ENCODE assay signal across 27 mouse cellular contexts in genomic region chr10:98808644-98809043, GRCm38 (mm10).
DNase-seq lines count a peak whose midpoint lies in the region; ATAC-seq and TF ChIP-seq lines count a peak whose summit lies in the region.
"Had no signal": no experiment of that assay in that cellular context is flagged by ENCODE, and none has a peak within 500 bp of the region (broad histone marks: within the 10 kb centered on the region; RNA-seq: fewer than 3 reads in every experiment).

No protein-coding gene starts in this region.

- no peak overlapping the region for H3K4me3 ChIP-seq in embryonic facial prominence, embryonic 14.5 days (ENCODE audit: low read depth, low read length)
- H3K4me3 ChIP-seq in embryonic facial prominence, embryonic 10.5 days: no peak overlapping the region
- H3K4me3 ChIP-seq in layer of hippocampus, adult 2 months: no peak overlapping the region
- no peak overlapping the region for H3K4me3 ChIP-seq in kidney, embryonic 16.5 days (ENCODE audit: low read length)
- H3K4me3 ChIP-seq in liver, embryonic 12.5 days: no peak overlapping the region
- H3K4me3 ChIP-seq: embryonic facial prominence, embryonic 15.5 days; forebrain, embryonic 13.5 days; heart, embryonic 15.5 days; limb, embryonic 10.5 days; limb, embryonic 15.5 days; liver, embryonic 15.5 days; lung, embryonic 15.5 days; midbrain, embryonic 10.5 days; midbrain, embryonic 15.5 days; neural tube, embryonic 12.5 days had no signal

- DNase-seq in embryonic facial prominence, embryonic 14.5 days (ENCODE audit: low spot score): no peak
- no peak for DNase-seq in embryonic facial prominence, embryonic 10.5 days (ENCODE audit: low spot score)
- no peak for DNase-seq in layer of hippocampus, adult 2 months (ENCODE audit: low spot score in 2 of 2)
- DNase-seq in layer of hippocampus, adult 18-20 months (ENCODE audit: low spot score in 2 of 2): no peak
- peak; percentile 39 for DNase-seq in retina, postnatal 1 day
- no peak for DNase-seq in spleen, adult 18-20 months
- DNase-seq: adrenal gland, postnatal 14 days; cerebellum, adult 11 months; cerebellum, adult 9-11 months; gastrocnemius, postnatal 14 days; layer of hippocampus, adult 9-11 months; right cerebral cortex, postnatal 25 days; thymus, postnatal 14 days had no signal

- no peak for TF ChIP-seq CTCF in layer of hippocampus, adult 2 months (conservative IDR thresholded peaks at IDR 0.05)

- H3K4me1 ChIP-seq in embryonic facial prominence, embryonic 14.5 days (ENCODE audit: control insufficient read depth, insufficient read depth, low read length): 0 out of 2 replicates have a peak, but pooled peaks cover 7% of the 10 kb centered on the region
- peaks cover 18% of the 10 kb centered on the region for H3K4me1 ChIP-seq in embryonic facial prominence, embryonic 10.5 days
- H3K4me1 ChIP-seq in kidney, embryonic 16.5 days (ENCODE audit: insufficient read depth, low read length): no peaks in the 10 kb centered on the region
- H3K4me1 ChIP-seq in liver, embryonic 12.5 days: no peaks in the 10 kb centered on the region
- H3K4me1 ChIP-seq: forebrain, embryonic 13.5 days; heart, embryonic 15.5 days; liver, embryonic 15.5 days; lung, embryonic 15.5 days; midbrain, embryonic 10.5 days; midbrain, embryonic 15.5 days; neural tube, embryonic 12.5 days had no signal

- no peak overlapping the region for H3K27ac ChIP-seq in embryonic facial prominence, embryonic 14.5 days (replicated peaks; ENCODE audit: low read depth, low read length)
- H3K27ac ChIP-seq in embryonic facial prominence, embryonic 10.5 days (replicated peaks): no peak overlapping the region
- H3K27ac ChIP-seq in layer of hippocampus, adult 2 months: peak overlapping the region; percentile 88; the same call in 1 of the 2 replicates
- H3K27ac ChIP-seq in kidney, embryonic 16.5 days (ENCODE audit: low read length): 0 out of 2 replicates have a peak overlapping the region, but pooled peaks have one; percentile 1
- no peak overlapping the region for H3K27ac ChIP-seq in liver, embryonic 12.5 days
- H3K27ac ChIP-seq: embryonic facial prominence, embryonic 15.5 days; forebrain, embryonic 13.5 days; heart, embryonic 15.5 days; hindbrain, postnatal 0 days; limb, embryonic 10.5 days; limb, embryonic 15.5 days; liver, embryonic 15.5 days; lung, embryonic 15.5 days; midbrain, embryonic 10.5 days; midbrain, embryonic 15.5 days; neural tube, embryonic 12.5 days had no signal

- 77% methylated on average over 4 of the region's 4 CpGs for WGBS in embryonic facial prominence, embryonic 14.5 days
- 75% methylated on average over 4 of the region's 4 CpGs for WGBS in embryonic facial prominence, embryonic 10.5 days
- WGBS in kidney, embryonic 16.5 days: 61% methylated on average over 4 of the region's 4 CpGs
- 70% methylated on average over 4 of the region's 4 CpGs for WGBS in liver, embryonic 12.5 days (ENCODE audit: insufficient replicate concordance)

- no peaks in the 10 kb centered on the region for H3K36me3 ChIP-seq in embryonic facial prominence, embryonic 14.5 days (ENCODE audit: control insufficient read depth, insufficient read depth, low read length)
- H3K36me3 ChIP-seq in embryonic facial prominence, embryonic 10.5 days (replicated peaks): no peaks in the 10 kb centered on the region
- no peaks in the 10 kb centered on the region for H3K36me3 ChIP-seq in kidney, embryonic 16.5 days (ENCODE audit: insufficient read depth, low read length)
- H3K36me3 ChIP-seq in liver, embryonic 12.5 days: no peaks in the 10 kb centered on the region
- H3K36me3 ChIP-seq: embryonic facial prominence, embryonic 15.5 days; heart, embryonic 15.5 days; limb, embryonic 10.5 days; limb, embryonic 15.5 days; liver, embryonic 15.5 days; lung, embryonic 15.5 days; midbrain, embryonic 10.5 days; midbrain, embryonic 15.5 days; neural tube, embryonic 12.5 days had no signal

- no peaks in the 10 kb centered on the region for H3K9me3 ChIP-seq in embryonic facial prominence, embryonic 14.5 days (ENCODE audit: control insufficient read depth, low read length)
- no peaks in the 10 kb centered on the region for H3K9me3 ChIP-seq in embryonic facial prominence, embryonic 10.5 days
- H3K9me3 ChIP-seq in kidney, embryonic 16.5 days (ENCODE audit: low read length): no peaks in the 10 kb centered on the region
- no peaks in the 10 kb centered on the region for H3K9me3 ChIP-seq in liver, embryonic 12.5 days (replicated peaks)
- H3K9me3 ChIP-seq: embryonic facial prominence, embryonic 15.5 days; forebrain, embryonic 13.5 days; heart, embryonic 15.5 days; limb, embryonic 10.5 days; limb, embryonic 15.5 days; liver, embryonic 15.5 days; lung, embryonic 15.5 days; midbrain, embryonic 10.5 days; midbrain, embryonic 15.5 days; neural tube, embryonic 12.5 days had no signal

- no peak overlapping the region for H3K9ac ChIP-seq in embryonic facial prominence, embryonic 14.5 days (ENCODE audit: low read depth, low read length)
- no peak overlapping the region for H3K9ac ChIP-seq in kidney, embryonic 16.5 days (replicated peaks; ENCODE audit: low read length)
- no peak overlapping the region for H3K9ac ChIP-seq in liver, embryonic 12.5 days
- H3K9ac ChIP-seq: embryonic facial prominence, embryonic 15.5 days; forebrain, embryonic 13.5 days; heart, embryonic 15.5 days; limb, embryonic 15.5 days; liver, embryonic 15.5 days; lung, embryonic 15.5 days; midbrain, embryonic 15.5 days; neural tube, embryonic 12.5 days had no signal

- no peaks in the 10 kb centered on the region for H3K27me3 ChIP-seq in embryonic facial prominence, embryonic 14.5 days (replicated peaks; ENCODE audit: control insufficient read depth, insufficient read depth, low read length)
- H3K27me3 ChIP-seq in embryonic facial prominence, embryonic 10.5 days (replicated peaks; ENCODE audit: low read depth, poor library complexity, severe bottlenecking): no peaks in the 10 kb centered on the region
- no peaks in the 10 kb centered on the region for H3K27me3 ChIP-seq in kidney, embryonic 16.5 days (ENCODE audit: insufficient read depth, low read length)
- H3K27me3 ChIP-seq in liver, embryonic 12.5 days (replicated peaks): no peaks in the 10 kb centered on the region
- H3K27me3 ChIP-seq: CH12.LX; embryonic facial prominence, embryonic 15.5 days; forebrain, embryonic 13.5 days; heart, embryonic 15.5 days; limb, embryonic 15.5 days; liver, embryonic 15.5 days; lung, embryonic 15.5 days; midbrain, embryonic 15.5 days; neural tube, embryonic 12.5 days had no signal

- ATAC-seq in embryonic facial prominence, embryonic 14.5 days (ENCODE audit: low read depth): 0 out of 2 replicates have a peak, but pooled peaks have one; percentile 33
- peak; percentile 89 for ATAC-seq in kidney, embryonic 16.5 days (ENCODE audit: low FRiP score, low TSS enrichment)
- ATAC-seq in liver, embryonic 12.5 days: no peak
- ATAC-seq: forebrain, embryonic 13.5 days; hindbrain, postnatal 0 days; midbrain, embryonic 15.5 days had no signal

- no peak overlapping the region for H3K4me2 ChIP-seq in embryonic facial prominence, embryonic 14.5 days (ENCODE audit: low read depth, low read length)
- H3K4me2 ChIP-seq in kidney, embryonic 16.5 days (replicated peaks; ENCODE audit: low read depth, low read length): no peak overlapping the region
- no peak overlapping the region for H3K4me2 ChIP-seq in liver, embryonic 12.5 days
- H3K4me2 ChIP-seq: embryonic facial prominence, embryonic 15.5 days; forebrain, embryonic 13.5 days; heart, embryonic 15.5 days; limb, embryonic 15.5 days; liver, embryonic 15.5 days; lung, embryonic 15.5 days; midbrain, embryonic 15.5 days; neural tube, embryonic 12.5 days had no signal

Comparison
In these comparisons a context has a peak if more than half of its experiments do, and no peak if none do; other contexts are left out.
1. H3K27ac ChIP-seq: peak in layer of hippocampus, adult 2 months (single experiment) and kidney, embryonic 16.5 days (single experiment); none in embryonic facial prominence, embryonic 14.5 days (single experiment), embryonic facial prominence, embryonic 10.5 days (single experiment) and liver, embryonic 12.5 days (single experiment).